Mouse (Mus musculus) E14TG2a.4 (cell line): ENCODE results near the gene Kcnip4.

Experiments used
- CTCF ChIP-seq: conservative IDR thresholded peaks from 2 replicates; pipeline ENCODE4 v1.5.1; 2014; ENCODE audit warnings: low read length
- POU5F1 ChIP-seq: IDR thresholded peaks from 2 replicates; pipeline ENCODE4 v1.6.1; 2014; ENCODE audit warnings: low read length, borderline replicate concordance

DNA sequence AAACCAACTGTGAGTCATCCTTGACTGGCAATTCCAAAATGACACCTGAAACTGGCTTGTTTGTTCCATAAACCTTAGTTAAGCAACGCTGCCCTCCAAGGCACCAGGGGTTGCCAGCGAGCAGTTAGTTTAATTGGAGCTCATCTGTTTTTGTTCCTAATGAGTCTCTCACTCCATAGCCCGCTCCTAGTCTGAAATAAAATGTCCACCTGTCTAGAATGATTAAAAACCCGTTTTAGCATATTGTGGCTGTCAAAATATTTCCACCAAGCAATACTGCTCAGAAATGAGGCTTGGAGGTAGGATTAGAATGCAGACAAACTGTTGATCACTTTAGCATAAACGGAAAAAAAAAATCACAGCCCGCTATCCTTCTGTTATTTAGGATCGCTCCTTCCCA is 901.3 kb downstream of the Kcnip4 start:
- TF ChIP-seq CTCF (no peak), POU5F1 (no peak)
